Mouse (Mus musculus) lung, postnatal 25 days (tissue): Measurements from ENCODE around the gene Ptbp2.

ENCODE experiments used
- DNase-seq: peaks from one replicate; pipeline ENCODE4 v3.0.0; 2022; ENCODE audit warnings: low spot score

The Ptbp2 gene

GRCm38 (mm10) chr3:119684741-119685140 is 99.5 kb downstream of the Ptbp2 start:
- DNase-seq = no peak
